ENCODE assay signal across 8 mouse cellular contexts in the genomic region with DNA sequence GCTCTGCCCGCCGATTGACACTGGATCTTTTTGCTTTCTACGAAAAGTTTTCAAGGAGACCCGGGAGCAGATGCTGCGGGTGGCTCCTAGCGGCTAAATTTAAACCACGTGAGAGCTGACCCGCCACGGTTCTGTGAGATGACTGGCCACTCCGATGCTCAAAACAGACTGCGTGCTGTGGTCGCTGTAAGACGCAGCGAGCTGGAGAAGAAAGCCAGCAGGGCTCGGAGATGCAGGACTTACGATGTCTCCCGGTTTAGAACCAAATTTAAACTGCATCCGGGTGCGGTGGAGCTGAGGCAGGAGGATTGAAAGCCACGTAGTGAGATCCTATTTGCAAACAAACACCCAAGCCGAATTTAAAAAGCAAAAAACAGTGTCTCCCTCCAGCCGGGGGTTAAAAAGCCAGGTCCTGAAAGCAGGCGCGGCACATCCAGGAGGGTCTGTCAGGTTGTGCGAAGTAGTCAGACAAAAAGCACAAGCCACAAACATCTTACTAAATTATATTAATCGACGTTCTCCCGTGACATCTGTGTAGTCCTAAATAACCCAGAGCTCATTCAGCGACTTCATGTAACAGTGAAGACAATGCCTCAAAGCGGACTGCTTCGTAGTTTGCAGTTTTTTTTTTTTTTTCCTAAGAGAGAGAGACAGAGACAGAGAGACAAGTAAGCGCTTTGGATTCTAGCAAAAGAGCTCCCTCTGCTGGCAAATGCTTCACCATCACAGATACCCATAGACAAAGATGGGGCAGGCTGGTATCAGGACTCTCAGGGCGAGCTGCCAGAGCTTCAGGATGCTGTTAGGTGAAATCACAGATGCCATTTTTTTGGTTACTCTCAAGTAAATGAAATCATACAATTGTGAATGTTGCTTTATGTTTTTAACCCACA.
DNase-seq lines count a peak whose midpoint lies in the region; ATAC-seq and TF ChIP-seq lines count a peak whose summit lies in the region.

No protein-coding gene starts in this region.

- TF ChIP-seq POLR2A in ES-Bruce4 (IDR thresholded peaks at IDR 0.05; ENCODE audit: insufficient read depth, low read length), result no peak

- peak; percentile 87 for DNase-seq in c-Kit-positive CD71-positive TER-119-positive erythroid progenitor cells, embryonic 14.5 days (ENCODE audit: low spot score)
- DNase-seq in heart, postnatal 0 days (ENCODE audit: low spot score), result peak; percentile 92
- DNase-seq in kidney, postnatal 36 days, result peak; percentile 92 to 94
- DNase-seq in liver, embryonic 14.5 days (ENCODE audit: low read depth in 3 of 3, low spot score in 3 of 3), result peak; percentile 72 to 81 (median 74)
- DNase-seq in neural tube, embryonic 10.5 days (ENCODE audit: extremely low spot score, low spot score), result peak; percentile 79

- peak overlapping the region; percentile 38 for H3K9ac ChIP-seq in ES-Bruce4 (ENCODE audit: low read depth, poor library complexity, severe bottlenecking)
- peak overlapping the region; percentile 56 for H3K9ac ChIP-seq in forebrain, embryonic 12.5 days
- peak overlapping the region; percentile 47; the same call in 1 of the 2 replicates for H3K9ac ChIP-seq in heart, postnatal 0 days (replicated peaks; ENCODE audit: low read depth, low read length)
- peak overlapping the region; percentile 59; the same call in 1 of the 2 replicates for H3K9ac ChIP-seq in liver, embryonic 14.5 days (replicated peaks)
- H3K9ac ChIP-seq in stomach, embryonic 15.5 days, result peak overlapping the region; percentile 32; the same call in 1 of the 2 replicates

- H3K36me3 ChIP-seq in ES-Bruce4 (ENCODE audit: control insufficient read depth, insufficient read depth, low read length, poor library complexity, severe bottlenecking), result no peaks in the 10 kb centered on the region
- no peaks in the 10 kb centered on the region for H3K36me3 ChIP-seq in forebrain, embryonic 12.5 days (replicated peaks)
- H3K36me3 ChIP-seq in heart, postnatal 0 days (replicated peaks; ENCODE audit: control insufficient read depth, insufficient read depth, low read length), result no peaks in the 10 kb centered on the region
- H3K36me3 ChIP-seq in liver, embryonic 14.5 days (replicated peaks; ENCODE audit: control insufficient read depth, insufficient read depth, low read depth), result no peaks in the 10 kb centered on the region
- H3K36me3 ChIP-seq in stomach, embryonic 15.5 days, result no peaks in the 10 kb centered on the region

- no peaks in the 10 kb centered on the region for H3K27me3 ChIP-seq in ES-Bruce4 (ENCODE audit: control insufficient read depth, insufficient read depth, low read length, poor library complexity, severe bottlenecking)
- peaks cover 27% of the 10 kb centered on the region for H3K27me3 ChIP-seq in forebrain, embryonic 12.5 days
- no peaks in the 10 kb centered on the region; the same call in 1 of the 2 replicates for H3K27me3 ChIP-seq in heart, postnatal 0 days (ENCODE audit: control insufficient read depth, insufficient read depth, low read length)
- H3K27me3 ChIP-seq in liver, embryonic 14.5 days (ENCODE audit: control insufficient read depth, insufficient read depth, low read length), result no peaks in the 10 kb centered on the region
- no peaks in the 10 kb centered on the region for H3K27me3 ChIP-seq in stomach, embryonic 15.5 days (replicated peaks)

- H3K27ac ChIP-seq in ES-Bruce4 (ENCODE audit: insufficient read depth, low read length), result no peak overlapping the region
- H3K27ac ChIP-seq in forebrain, embryonic 12.5 days, result peak overlapping the region; percentile 74
- H3K27ac ChIP-seq in heart, postnatal 0 days (ENCODE audit: low read depth), result peak overlapping the region; percentile 92
- peak overlapping the region; percentile 47 for H3K27ac ChIP-seq in liver, embryonic 14.5 days
- H3K27ac ChIP-seq in stomach, embryonic 15.5 days, result peak overlapping the region; percentile 94

- peak overlapping the region; percentile 88 for H3K4me2 ChIP-seq in forebrain, embryonic 12.5 days
- peak overlapping the region; percentile 91 for H3K4me2 ChIP-seq in heart, postnatal 0 days (ENCODE audit: low read depth, low read length)
- H3K4me2 ChIP-seq in liver, embryonic 14.5 days (ENCODE audit: low read depth), result peak overlapping the region; percentile 83
- peak overlapping the region; percentile 96 for H3K4me2 ChIP-seq in stomach, embryonic 15.5 days

- H3K9me3 ChIP-seq in ES-Bruce4 (replicated peaks; ENCODE audit: control insufficient read depth, insufficient read depth, low read length, poor library complexity, severe bottlenecking), result no peaks in the 10 kb centered on the region
- H3K9me3 ChIP-seq in forebrain, embryonic 12.5 days, result no peaks in the 10 kb centered on the region
- no peaks in the 10 kb centered on the region for H3K9me3 ChIP-seq in heart, postnatal 0 days (replicated peaks; ENCODE audit: control insufficient read depth, low read length)
- H3K9me3 ChIP-seq in liver, embryonic 14.5 days (ENCODE audit: control insufficient read depth, low read length), result no peaks in the 10 kb centered on the region
- H3K9me3 ChIP-seq in stomach, embryonic 15.5 days, result no peaks in the 10 kb centered on the region

- H3K4me3 ChIP-seq in ES-Bruce4 (ENCODE audit: low read depth, low read length), result peak overlapping the region; percentile 56
- peak overlapping the region; percentile 45 for H3K4me3 ChIP-seq in forebrain, embryonic 12.5 days (replicated peaks)
- peak overlapping the region; percentile 52 for H3K4me3 ChIP-seq in heart, postnatal 0 days (ENCODE audit: low read depth, low read length)
- peak overlapping the region; percentile 52 to 70 for H3K4me3 ChIP-seq in liver, embryonic 14.5 days (ENCODE audit: insufficient read depth in 1 of 2, low read depth in 2 of 2, low read length in 2 of 2)
- H3K4me3 ChIP-seq in stomach, embryonic 15.5 days (replicated peaks), result peak overlapping the region; percentile 52

- WGBS in forebrain, embryonic 12.5 days, result under 1% methylated on average over 33 of the region's 33 CpGs
- WGBS in heart, postnatal 0 days, result under 1% methylated on average over 33 of the region's 33 CpGs
- WGBS in liver, embryonic 14.5 days (ENCODE audit: insufficient replicate concordance), result 1% methylated on average over 33 of the region's 33 CpGs
- under 1% methylated on average over 33 of the region's 33 CpGs for WGBS in stomach, embryonic 15.5 days

- TF ChIP-seq EP300 in ES-Bruce4 (IDR thresholded peaks at IDR 0.05; ENCODE audit: insufficient read depth, low read depth, low read length), result no peak
- TF ChIP-seq EP300 in heart, postnatal 0 days (IDR thresholded peaks at IDR 0.05; ENCODE audit: low read depth), result no peak
- TF ChIP-seq EP300 in liver, embryonic 14.5 days (IDR thresholded peaks at IDR 0.05; ENCODE audit: low read depth), result no peak

- ATAC-seq in forebrain, embryonic 12.5 days (ENCODE audit: low FRiP score), result peak; percentile 19
- ATAC-seq in heart, postnatal 0 days (ENCODE audit: insufficient read depth, low read depth), result peak; percentile 55
- ATAC-seq in liver, embryonic 14.5 days (ENCODE audit: insufficient read depth), result peak; percentile 16; the same call in 1 of the 2 replicates
- ATAC-seq in stomach, embryonic 15.5 days (ENCODE audit: insufficient read depth, low FRiP score, low read depth), result peak; percentile 8; the same call in 1 of the 2 replicates

- TF ChIP-seq CTCF in ES-Bruce4 (IDR thresholded peaks at IDR 0.05; ENCODE audit: low read depth, low read length), result peak; percentile 34
- peak; percentile 79 for TF ChIP-seq CTCF in heart, postnatal 0 days (IDR thresholded peaks at IDR 0.05; ENCODE audit: low read depth)
- peak; percentile 81 for TF ChIP-seq CTCF in liver, embryonic 14.5 days (IDR thresholded peaks at IDR 0.05; ENCODE audit: low read depth)

- H3K4me1 ChIP-seq in ES-Bruce4 (ENCODE audit: control insufficient read depth, insufficient read depth, low read length), result peaks cover 4% of the 10 kb centered on the region
- no peaks in the 10 kb centered on the region for H3K4me1 ChIP-seq in forebrain, embryonic 12.5 days
- H3K4me1 ChIP-seq in heart, postnatal 0 days (ENCODE audit: control insufficient read depth, insufficient read depth), result no peaks in the 10 kb centered on the region
- H3K4me1 ChIP-seq in liver, embryonic 14.5 days (replicated peaks; ENCODE audit: control insufficient read depth in 2 of 2, insufficient read depth in 2 of 2, low read length in 1 of 2), result peaks cover 0 to 20% of the 10 kb centered on the region in 2 experiments; a peak in 2 of 4 replicates
- 0 out of 2 replicates have a peak, but pooled peaks cover 3% of the 10 kb centered on the region for H3K4me1 ChIP-seq in stomach, embryonic 15.5 days
